Mouse (Mus musculus) ovary, postnatal 36 days (tissue): ENCODE data around the gene Dner.

Source experiments
- DNase-seq: peaks from one replicate; pipeline ENCODE4 v3.0.0; 2022; ENCODE audit warnings: low spot score, mixed read lengths

Gene Dner

GRCm38 (mm10) chr1:84695517-84696411 lies at the start of gene Dner:
Dner (minus strand) TSS chr1:84696221.
- peak; percentile 87 for DNase-seq

- DNase-seq = no peak
Observed at GRCm38 (mm10) chr1:84742156-84742555, 46.1 kb upstream of the Dner start.

- no peak for DNase-seq
Observed at GRCm38 (mm10) chr1:84740080-84740479, 44.1 kb upstream of the Dner start.

- no peak for DNase-seq
Observed at GRCm38 (mm10) chr1:84737097-84737496, 41.1 kb upstream of the Dner start.

- no peak for DNase-seq
Observed at GRCm38 (mm10) chr1:84733799-84734198, 37.8 kb upstream of the Dner start.

- DNase-seq = no peak
Observed at GRCm38 (mm10) chr1:84731763-84732162, 35.7 kb upstream of the Dner start.

- DNase-seq = no peak
Observed at GRCm38 (mm10) chr1:84722841-84723240, 26.8 kb upstream of the Dner start.

GRCm38 (mm10) chr1:84722371-84722770 lies 26.4 kb upstream of the Dner start:
- DNase-seq = no peak

GRCm38 (mm10) chr1:84721942-84722341 lies 25.9 kb upstream of the Dner start:
- no peak for DNase-seq

- no peak for DNase-seq
Observed at GRCm38 (mm10) chr1:84709810-84710785, 14.1 kb upstream of the Dner start.

GRCm38 (mm10) chr1:84709406-84709805 lies 13.4 kb upstream of the Dner start:
- DNase-seq = no peak

- DNase-seq = no peak
Observed at GRCm38 (mm10) chr1:84700254-84700653, 4.2 kb upstream of the Dner start.

- DNase-seq = peak; percentile 15
Observed at GRCm38 (mm10) chr1:84697136-84697535, 1.1 kb upstream of the Dner start.

- peak; percentile 10 for DNase-seq
Observed at GRCm38 (mm10) chr1:84694688-84695474, 1.1 kb downstream of the Dner start.

- no peak for DNase-seq
Observed at GRCm38 (mm10) chr1:84677910-84678309, 18.1 kb downstream of the Dner start.

GRCm38 (mm10) chr1:84668100-84668846 lies 27.7 kb downstream of the Dner start:
- DNase-seq = no peak

- no peak for DNase-seq
Observed at GRCm38 (mm10) chr1:84667660-84668059, 28.4 kb downstream of the Dner start.

- no peak for DNase-seq
Observed at GRCm38 (mm10) chr1:84664377-84665118, 31.5 kb downstream of the Dner start.

GRCm38 (mm10) chr1:84646781-84647180 lies 49.2 kb downstream of the Dner start:
- DNase-seq = peak; percentile 5

- DNase-seq = no peak
Observed at GRCm38 (mm10) chr1:84640463-84640862, 55.6 kb downstream of the Dner start.
